Mouse (Mus musculus) 416B (cell line): ENCODE measurements at regions not wholly inside any gene's neighbourhood (a gene's known extent, or its start where the extent isn't known, plus 50 kb on each side); places are given as distances from the start of the nearest gene placed in this dataset.

Experiments
- DNase-seq: peaks from one replicate; pipeline ENCODE4 v3.0.0; 2011; ENCODE audit warnings: low read depth

GRCm38 (mm10) chr12:118784643-118785042 lies 61.5 kb upstream of the Sp8 start:
- no peak for DNase-seq

- no peak for DNase-seq
These were observed 64.2 kb upstream of the Sp8 start for GRCm38 (mm10) chr12:118781978-118782377.

GRCm38 (mm10) chr12:118775463-118776064 lies 70.6 kb upstream of the Sp8 start:
- no peak for DNase-seq

- no peak for DNase-seq
These were observed 73.3 kb upstream of the Sp8 start for GRCm38 (mm10) chr12:118772790-118773189.

GRCm38 (mm10) chr12:118766472-118766871 lies 79.7 kb upstream of the Sp8 start:
- DNase-seq = no peak

- DNase-seq = no peak
These were observed 92.1 kb upstream of the Sp8 start for GRCm38 (mm10) chr12:118754076-118754475.

- DNase-seq = no peak
These were observed 107.0 kb upstream of the Sp8 start for GRCm38 (mm10) chr12:118739103-118739502.

GRCm38 (mm10) chr12:118725891-118726290 lies 120.2 kb upstream of the Sp8 start:
- no peak for DNase-seq

- DNase-seq = no peak
These were observed 126.1 kb upstream of the Sp8 start for GRCm38 (mm10) chr12:118719878-118720573.

- no peak for DNase-seq
These were observed 129.3 kb upstream of the Sp8 start for GRCm38 (mm10) chr12:118716824-118717223.

GRCm38 (mm10) chr12:118706626-118707025 lies 139.5 kb upstream of the Sp8 start:
- DNase-seq = no peak

GRCm38 (mm10) chr12:118704826-118705225 lies 141.3 kb upstream of the Sp8 start:
- DNase-seq = no peak

GRCm38 (mm10) chr12:118703730-118704129 lies 142.4 kb upstream of the Sp8 start:
- DNase-seq = no peak

- DNase-seq = no peak
These were observed 143.0 kb upstream of the Sp8 start for GRCm38 (mm10) chr12:118703068-118703662.

- no peak for DNase-seq
These were observed 144.3 kb upstream of the Sp8 start for GRCm38 (mm10) chr12:118701838-118702237.

- DNase-seq = no peak
These were observed 148.0 kb upstream of the Sp8 start for GRCm38 (mm10) chr12:118698110-118698509.

GRCm38 (mm10) chr12:118694701-118695100 lies 151.4 kb upstream of the Sp8 start:
- no peak for DNase-seq

- DNase-seq = no peak
These were observed 163.2 kb upstream of the Sp8 start for GRCm38 (mm10) chr12:118682902-118683301.

GRCm38 (mm10) chr12:118677989-118678388 lies 168.1 kb upstream of the Sp8 start:
- DNase-seq = no peak

- DNase-seq = no peak
These were observed 184.6 kb upstream of the Sp8 start for GRCm38 (mm10) chr12:118661575-118661974.

- DNase-seq = no peak
These were observed 185.0 kb upstream of the Sp8 start for GRCm38 (mm10) chr12:118661214-118661486.

- no peak for DNase-seq
These were observed 185.5 kb upstream of the Sp8 start for GRCm38 (mm10) chr12:118660384-118661213.
